Mouse (Mus musculus) myocyte (in vitro differentiated cells): Measurements from ENCODE around the gene Ltbp3. TPM values are rescaled to one million over a fixed set of nuclear protein-coding genes. Genes with fewer than 3 reads are reported as not detected.

Experiments
- H3K27me3 ChIP-seq: one replicate; pipeline ENCODE4 v1.6.1; 2011; ENCODE audit not compliant: control insufficient read depth, insufficient read depth, insufficient read length
- H3K36me3 ChIP-seq: one replicate; pipeline ENCODE4 v1.6.1; 2011; ENCODE audit not compliant: control insufficient read depth, insufficient read depth
- H3K4me2 ChIP-seq: one replicate; pipeline ENCODE4 v1.6.1; 2011; ENCODE audit warnings: low read depth, control low read depth
- H3K4me3 ChIP-seq: one replicate; pipeline ENCODE4 v1.5.1; 2011; ENCODE audit warnings: mild to moderate bottlenecking, control low read depth, moderate library complexity
- H3K79me2 ChIP-seq: one replicate; pipeline ENCODE4 v1.6.1; 2011; ENCODE audit not compliant: control insufficient read depth, insufficient read depth
- H3ac ChIP-seq: one replicate; pipeline ENCODE4 v1.6.1; 2011; ENCODE audit not compliant: control insufficient read depth, insufficient read length
- CEBPB ChIP-seq: IDR thresholded peaks from 2 replicates; pipeline ENCODE4 v1.6.1; 2011; ENCODE audit warnings: mild to moderate bottlenecking, moderate library complexity; ENCODE audit not compliant: poor library complexity, insufficient read depth, severe bottlenecking
- E2F4 ChIP-seq: IDR thresholded peaks from one replicate; pipeline ENCODE4 v1.6.1; 2011; ENCODE audit warnings: mild to moderate bottlenecking, control low read depth, moderate library complexity; ENCODE audit not compliant: insufficient read depth
- MAX ChIP-seq: IDR thresholded peaks from one replicate; pipeline ENCODE4 v1.6.1; 2011; ENCODE audit warnings: low read depth, mild to moderate bottlenecking, control low read depth
- MYOD1 ChIP-seq, 3 experiments: IDR thresholded peaks; one replicate each; pipeline ENCODE4 v1.6.1; 2011; ENCODE audit warnings: control low read depth in 2 of 3, low read depth in 2 of 3, mild to moderate bottlenecking in 2 of 3, moderate library complexity in 1 of 3; ENCODE audit not compliant: insufficient read length in 2 of 3, control insufficient read depth in 1 of 3
- MYOG ChIP-seq, 3 experiments: IDR thresholded peaks; one replicate each; pipeline ENCODE4 v1.6.1; 2011; ENCODE audit warnings: control low read depth in 2 of 3, low read depth in 2 of 3, mild to moderate bottlenecking in 2 of 3; ENCODE audit not compliant: insufficient read length in 2 of 3, control insufficient read depth in 1 of 3, insufficient read depth in 1 of 3
- POLR2A ChIP-seq: IDR thresholded peaks from one replicate; pipeline ENCODE4 v1.6.1; 2011; ENCODE audit warnings: low read depth, mild to moderate bottlenecking, control low read depth, moderate library complexity; ENCODE audit not compliant: insufficient read length
- POLR2AphosphoS2 ChIP-seq: IDR thresholded peaks from one replicate; pipeline ENCODE4 v1.6.1; 2011; ENCODE audit warnings: low read depth, control low read depth; ENCODE audit not compliant: insufficient read length
- REST ChIP-seq: IDR thresholded peaks from one replicate; pipeline ENCODE4 v1.6.1; 2011; ENCODE audit warnings: mild to moderate bottlenecking, control low read depth, moderate library complexity; ENCODE audit not compliant: insufficient read depth, insufficient read length
- SRF ChIP-seq: IDR thresholded peaks from one replicate; pipeline ENCODE4 v1.6.1; 2011; ENCODE audit warnings: low read depth; ENCODE audit not compliant: control insufficient read depth, insufficient read length
- TCF12 ChIP-seq: IDR thresholded peaks from one replicate; pipeline ENCODE4 v1.6.1; 2011; ENCODE audit warnings: mild to moderate bottlenecking, control low read depth; ENCODE audit not compliant: poor library complexity, insufficient read depth, severe bottlenecking
- TCF3 ChIP-seq: IDR thresholded peaks from one replicate; pipeline ENCODE4 v1.6.1; 2011; ENCODE audit warnings: low read depth, control low read depth; ENCODE audit not compliant: insufficient read length
- USF1 ChIP-seq: IDR thresholded peaks from one replicate; pipeline ENCODE4 v1.6.1; 2011; ENCODE audit warnings: low read depth, mild to moderate bottlenecking, control low read depth, moderate library complexity
- polyA plus RNA-seq: library from polyadenylated mRNA; unstranded; fragments of >200 nt; fragmentation: generic; extraction: Trizol; gene quantifications from one replicate; pipeline ENCODE4 v1.2.1, GENCODE M21; 2012; ENCODE audit warnings: missing spikeins

Ltbp3 gene
- polyA plus RNA-seq, 1 experiment = 100 TPM

DNA sequence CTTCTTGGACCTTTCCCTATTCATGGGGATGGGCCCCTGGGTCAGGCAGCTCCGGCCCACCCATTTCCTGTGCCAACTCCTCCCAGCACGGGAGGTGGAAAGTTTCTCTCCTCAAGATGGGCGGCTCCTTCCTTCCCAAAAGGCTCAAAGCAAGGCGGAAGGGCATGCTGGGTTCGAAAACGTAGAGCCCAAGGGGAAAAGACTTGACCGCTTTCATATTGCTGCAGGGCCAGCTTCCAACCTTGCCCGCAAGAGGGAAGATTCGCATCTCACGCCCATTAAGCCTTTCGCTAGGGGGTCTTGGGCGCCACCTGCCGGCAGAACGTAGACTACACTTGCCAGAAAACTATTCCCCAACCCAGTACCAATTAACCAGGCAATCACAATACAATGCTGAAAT lies 13.0 kb upstream of the Ltbp3 start:
- H3K27me3 ChIP-seq = no peaks in the 10 kb centered on the region
- H3K4me2 ChIP-seq = peak overlapping the region; percentile 97
- TF ChIP-seq SRF (no peak), TCF12 (no peak), POLR2A (no peak), CEBPB (no peak), MAX (no peak), POLR2AphosphoS2 (peak; percentile 11), REST (no peak), E2F4 (no peak), TCF3 (no peak)
- peaks cover 14% of the 10 kb centered on the region for H3K36me3 ChIP-seq
- peak overlapping the region; percentile 63 for H3ac ChIP-seq
- H3K4me3 ChIP-seq = peak overlapping the region; percentile 93
- H3K79me2 ChIP-seq = peaks cover 67% of the 10 kb centered on the region

DNA sequence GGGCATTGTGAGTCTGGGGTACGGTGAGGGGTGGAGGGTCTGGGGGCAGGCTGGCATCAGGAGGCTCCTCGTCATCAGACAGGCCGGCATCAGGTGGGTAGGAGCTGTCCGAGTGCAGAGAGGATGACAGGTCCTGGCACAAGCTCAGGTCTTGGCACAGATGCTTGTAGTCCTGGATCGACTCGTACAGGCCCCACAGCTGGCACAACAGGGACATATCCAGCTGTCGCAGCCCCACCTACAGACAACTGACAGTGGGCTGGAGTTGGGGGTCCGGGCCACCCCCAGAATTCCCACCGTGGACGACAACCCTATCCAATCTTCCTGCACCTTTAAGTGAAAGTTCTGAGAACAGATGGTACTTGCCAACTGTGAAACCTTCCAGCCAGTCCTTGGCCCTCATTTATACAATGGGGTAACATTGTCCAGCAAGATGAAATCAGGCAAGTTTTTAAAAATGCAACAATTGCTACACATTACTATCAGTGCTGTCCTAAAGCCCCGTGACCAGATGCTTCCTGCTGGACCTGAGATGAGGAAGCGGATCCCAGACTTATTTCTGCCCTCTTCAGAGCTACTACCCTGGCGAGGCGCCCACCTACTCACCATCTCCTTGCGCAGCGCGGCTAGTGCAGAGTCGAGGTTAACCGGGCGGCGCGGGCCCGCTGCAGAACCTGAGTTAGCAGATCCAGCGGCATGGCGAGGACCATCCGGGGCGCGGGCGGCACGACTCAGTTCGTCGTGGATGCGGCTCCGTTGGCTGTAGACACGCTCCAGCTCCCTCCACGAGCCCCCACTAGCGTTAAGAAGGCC lies 11.9 kb upstream of the Ltbp3 start:
- H3ac ChIP-seq = peak overlapping the region; percentile 63
- peaks cover 55% of the 10 kb centered on the region for H3K79me2 ChIP-seq
- H3K4me3 ChIP-seq = peak overlapping the region; percentile 93
- no peak for TF ChIP-seq REST
- TF ChIP-seq E2F4 = no peak
- peak in 2 of 3 experiments; percentile 14 to 48 for TF ChIP-seq MYOG (IDR thresholded peaks at IDR 0.05; ENCODE audit: control insufficient read depth in 1 of 3, insufficient read depth in 1 of 3, insufficient read length in 2 of 3, low read depth in 2 of 3)
- peak in 1 of 3 experiments; percentile 32 for TF ChIP-seq MYOD1 (IDR thresholded peaks at IDR 0.05; ENCODE audit: control insufficient read depth in 1 of 3, insufficient read length in 2 of 3, low read depth in 2 of 3)
- peak; percentile 87 for TF ChIP-seq POLR2AphosphoS2
- peaks cover 3% of the 10 kb centered on the region for H3K36me3 ChIP-seq
- H3K27me3 ChIP-seq = no peaks in the 10 kb centered on the region
- peak overlapping the region; percentile 97 for H3K4me2 ChIP-seq

DNA sequence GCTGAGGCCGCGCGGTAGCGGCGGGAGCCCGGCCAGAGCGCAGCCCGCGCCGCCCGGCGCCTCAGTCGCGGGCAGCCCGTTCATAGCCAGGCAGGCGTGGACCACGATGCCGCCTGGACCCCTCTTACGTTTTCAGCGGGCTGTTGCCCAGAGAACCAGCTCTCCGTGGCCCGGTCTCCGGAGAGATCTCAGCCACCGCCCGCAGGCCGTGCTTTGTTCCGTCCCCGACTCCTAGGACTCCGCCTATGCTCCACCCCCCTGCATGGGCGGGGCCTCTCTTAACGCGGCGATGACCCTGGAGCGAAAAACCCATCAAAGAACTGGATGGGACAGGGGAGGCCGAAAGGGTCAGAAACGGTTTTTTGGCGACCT lies 11.3 kb upstream of the Ltbp3 start, which contains the start of gene Fam89b:
Gene Fam89b, minus strand, starts transcription at position 210 of the 372 bp plus-strand sequence.
- no peak for TF ChIP-seq MYOG (IDR thresholded peaks at IDR 0.05; ENCODE audit: control insufficient read depth in 1 of 3, insufficient read depth in 1 of 3, insufficient read length in 2 of 3, low read depth in 2 of 3)
- TF ChIP-seq POLR2A = peak; percentile 90
- no peak for TF ChIP-seq SRF
- TF ChIP-seq POLR2AphosphoS2 = peak; percentile 84
- no peak for TF ChIP-seq E2F4
- no peak for TF ChIP-seq CEBPB
- no peak for TF ChIP-seq TCF12
- TF ChIP-seq TCF3 = no peak
- TF ChIP-seq MYOD1 (IDR thresholded peaks at IDR 0.05; ENCODE audit: control insufficient read depth in 1 of 3, insufficient read length in 2 of 3, low read depth in 2 of 3) = no peak
- TF ChIP-seq REST = no peak
- Histone ChIP-seq H3K27me3 (no peaks in the 10 kb centered on the region), H3ac (peak within 1 kb of the TSS; percentile 63), H3K36me3 (no peaks in the 10 kb centered on the region), H3K4me3 (peak within 1 kb of the TSS; percentile 93), H3K4me2 (peak within 1 kb of the TSS; percentile 97), H3K79me2 (peaks cover 50% of the 10 kb centered on the region)

DNA sequence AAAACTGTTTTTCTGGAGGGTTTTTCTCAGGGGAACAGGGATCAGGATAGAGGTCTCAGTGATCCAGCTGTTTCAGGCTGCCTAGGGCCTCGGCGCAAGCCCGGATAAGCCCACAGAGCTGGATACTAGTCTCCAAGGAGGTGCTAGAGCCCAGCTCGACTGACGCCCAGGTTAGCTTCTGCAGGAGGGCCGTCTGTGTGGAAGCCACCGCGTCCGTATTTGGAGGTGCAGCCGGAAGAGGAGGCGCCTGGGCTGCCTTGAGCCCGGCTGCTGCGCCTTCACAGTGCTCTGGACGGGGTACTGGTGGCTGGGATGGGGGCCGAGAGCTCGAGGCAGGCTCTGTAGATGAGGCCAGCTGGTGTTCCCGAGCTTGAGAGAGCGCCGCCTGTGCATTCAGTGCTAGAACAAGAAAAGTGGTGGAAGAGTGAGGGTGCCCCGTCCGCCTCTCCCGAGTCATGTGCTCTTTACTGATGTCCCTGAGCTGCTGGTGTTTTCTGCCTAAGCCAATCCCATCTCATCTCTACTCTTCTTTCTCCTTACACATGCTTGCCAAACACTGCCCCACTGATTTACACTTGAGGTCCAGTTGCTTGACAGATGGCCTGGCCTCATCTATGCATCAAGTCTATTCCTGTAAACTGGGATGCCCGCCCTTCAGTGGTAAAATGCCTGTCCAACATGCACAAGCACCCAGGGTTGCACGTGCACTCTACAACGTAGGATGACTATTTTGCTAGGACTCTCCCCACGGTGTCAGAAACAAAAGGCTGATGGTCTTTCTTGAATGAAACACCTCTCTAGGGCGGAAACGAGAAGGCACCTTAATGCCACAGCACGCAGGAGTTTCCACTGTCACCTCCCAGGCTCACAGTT lies 10.2 kb upstream of the Ltbp3 start:
- Histone ChIP-seq H3K27me3 (no peaks in the 10 kb centered on the region), H3K79me2 (peaks cover 46% of the 10 kb centered on the region), H3K36me3 (no peaks in the 10 kb centered on the region), H3ac (peak overlapping the region; percentile 27), H3K4me3 (peak overlapping the region; percentile 61), H3K4me2 (peak overlapping the region; percentile 92)
- TF ChIP-seq TCF3 (no peak), POLR2AphosphoS2 (no peak), MAX (no peak), POLR2A (no peak), CEBPB (no peak), SRF (no peak), MYOD1 (IDR thresholded peaks at IDR 0.05; ENCODE audit: control insufficient read depth in 1 of 3, insufficient read length in 2 of 3, low read depth in 2 of 3) (no peak), MYOG (IDR thresholded peaks at IDR 0.05; ENCODE audit: control insufficient read depth in 1 of 3, insufficient read depth in 1 of 3, insufficient read length in 2 of 3, low read depth in 2 of 3) (no peak), TCF12 (no peak), E2F4 (no peak), USF1 (no peak), REST (no peak)
